Mouse (Mus musculus) spleen, adult 12 weeks (tissue): Measurements from ENCODE around the gene Itpkb.

ENCODE experiments used
- DNase-seq: peaks from one replicate; pipeline ENCODE4 v3.0.0; 2022; ENCODE audit warnings: low spot score

Gene Itpkb

DNA sequence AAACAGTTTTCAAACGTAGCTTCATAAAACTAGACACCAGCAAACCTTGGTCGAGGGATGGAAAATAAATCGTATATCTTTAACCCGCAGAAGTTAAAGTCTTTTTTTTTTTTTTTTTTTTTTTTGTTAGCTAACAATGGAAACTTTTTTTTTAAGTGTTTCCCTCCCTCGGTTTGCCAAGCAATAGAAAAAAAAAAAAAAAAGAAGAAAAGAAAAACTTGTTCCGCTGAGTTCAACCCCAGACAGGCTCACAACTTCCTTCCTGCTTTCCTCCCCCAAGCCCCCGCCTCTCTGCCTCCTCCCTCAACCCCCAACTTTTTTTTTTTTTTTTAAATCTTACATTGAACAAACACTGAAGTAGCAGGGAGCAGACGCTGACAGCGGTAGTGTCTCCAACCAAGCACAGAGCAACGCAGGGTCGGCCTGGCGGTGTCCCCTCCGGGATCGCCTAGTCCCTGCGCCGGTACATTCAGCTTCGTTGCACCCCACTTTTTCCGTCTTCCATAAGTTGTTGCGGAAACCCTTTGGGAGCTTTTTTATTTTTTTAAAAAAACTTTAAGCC, at the start of gene Itpkb:
Gene Itpkb (plus strand): TSS at position 341 of the 562 bp plus-strand sequence.
- peak; percentile 46 for DNase-seq

DNA sequence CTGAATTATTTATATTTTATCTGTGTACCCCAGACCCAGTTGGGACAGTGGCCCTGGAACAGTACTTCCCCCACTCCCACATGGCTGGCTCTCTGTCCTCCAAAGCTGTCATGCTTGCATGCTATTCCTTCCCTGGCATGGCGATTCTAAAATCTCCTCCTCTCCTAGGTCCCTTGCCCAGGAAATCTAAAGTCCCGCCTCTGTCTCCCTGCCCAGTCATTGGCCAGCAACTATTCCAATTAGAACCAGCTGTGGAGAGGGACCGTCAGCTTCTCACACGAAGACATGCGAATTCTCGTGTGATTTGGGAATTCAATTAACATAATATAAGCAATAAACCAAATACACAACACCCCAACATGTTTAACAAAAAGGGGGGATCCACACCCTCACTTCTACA, 47.7 kb upstream of the Itpkb start:
- DNase-seq, result no peak

DNA sequence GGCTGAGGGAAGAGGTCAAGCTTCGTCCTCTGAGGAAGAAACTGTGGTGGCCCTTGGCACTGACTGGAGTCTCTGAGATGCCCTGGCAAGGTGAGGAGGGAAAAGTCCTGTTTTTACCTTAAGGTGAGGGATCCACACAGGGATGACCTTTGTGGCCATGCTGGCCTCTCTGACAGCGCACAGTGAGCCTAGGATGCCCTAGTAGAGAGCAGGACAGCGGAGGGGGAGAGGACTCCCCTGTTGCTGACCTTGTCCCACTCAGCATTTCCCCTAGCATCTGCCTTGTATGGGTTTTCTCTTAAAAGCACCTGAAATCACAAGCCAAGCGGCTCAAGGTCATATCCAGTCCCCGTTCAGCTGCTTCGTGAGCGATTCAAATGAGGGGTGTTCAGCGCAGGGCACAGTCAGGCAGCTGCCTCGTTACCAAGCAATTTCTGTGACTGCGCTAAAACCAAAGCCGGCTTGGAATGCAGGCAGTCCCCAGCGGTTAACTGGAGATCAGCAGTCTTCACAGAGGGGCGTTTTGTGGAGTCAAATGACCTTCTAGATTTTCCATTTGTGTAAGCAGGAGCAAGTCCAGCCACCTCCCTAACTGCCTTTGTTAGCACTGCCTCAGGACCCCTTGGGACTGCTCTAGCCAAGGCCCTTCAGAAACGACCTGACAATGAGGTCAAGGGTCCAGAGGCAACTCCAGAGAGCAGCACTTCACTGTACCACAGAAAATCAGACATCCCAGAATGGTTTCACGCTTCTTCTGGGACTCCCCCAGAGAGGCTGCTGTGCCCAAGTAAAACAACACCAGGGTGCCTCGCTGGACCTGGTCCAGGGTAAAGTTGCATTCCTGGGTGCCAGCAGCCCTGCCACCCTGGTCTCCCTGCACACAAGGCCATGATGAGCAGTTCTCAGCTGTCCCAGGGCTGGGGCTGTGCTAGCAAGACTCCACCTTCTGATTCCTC, 46.2 kb upstream of the Itpkb start:
- no peak for DNase-seq

GRCm38 (mm10) chr1:180286081-180286831, 44.0 kb upstream of the Itpkb start:
- no peak for DNase-seq

- no peak for DNase-seq
These were observed 42.1 kb upstream of the Itpkb start for GRCm38 (mm10) chr1:180288227-180288626.

GRCm38 (mm10) chr1:180288872-180289468, 41.3 kb upstream of the Itpkb start:
- no peak for DNase-seq

DNA sequence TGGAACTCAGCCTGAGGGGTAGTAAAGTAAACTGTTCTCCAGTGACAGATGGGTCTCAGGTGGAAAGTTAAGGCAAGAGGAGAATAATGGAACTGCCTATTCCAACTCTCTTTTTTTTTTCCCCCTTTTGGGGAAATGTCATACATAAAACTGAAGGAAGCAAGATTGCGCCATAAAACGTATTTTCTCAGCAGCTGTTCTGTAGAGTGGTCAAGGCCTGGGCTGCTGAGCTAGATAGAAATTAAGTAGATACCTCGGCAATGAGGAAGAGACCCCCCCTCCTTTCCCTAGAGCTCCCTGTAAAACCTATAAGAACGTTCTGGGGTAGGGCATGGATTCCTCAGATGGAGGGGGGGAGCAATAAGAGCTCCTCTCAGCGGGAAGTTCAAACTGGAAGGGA, 40.5 kb upstream of the Itpkb start:
- DNase-seq, result no peak

GRCm38 (mm10) chr1:180290358-180290757, 39.9 kb upstream of the Itpkb start:
- DNase-seq, result no peak

DNA sequence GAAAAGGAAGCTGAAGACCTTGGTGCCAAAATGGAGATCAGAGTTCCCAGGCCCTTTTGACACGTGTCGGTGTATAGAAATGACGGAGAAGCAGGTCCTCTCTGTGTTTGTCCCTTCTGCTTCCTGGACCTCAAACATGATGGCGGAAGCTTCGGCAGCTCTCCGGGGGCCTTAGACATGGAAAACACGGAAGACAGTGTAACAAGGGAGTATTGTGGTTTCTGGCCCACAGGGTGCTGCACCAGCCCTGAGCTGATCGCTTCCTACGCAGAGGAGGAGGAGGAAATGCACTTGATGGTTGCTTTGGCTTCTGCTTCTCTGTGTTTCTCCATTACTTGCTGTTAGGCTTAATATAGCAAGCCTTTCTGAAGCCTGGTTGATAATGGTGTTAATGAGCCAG, 34.2 kb upstream of the Itpkb start:
- no peak for DNase-seq

DNA sequence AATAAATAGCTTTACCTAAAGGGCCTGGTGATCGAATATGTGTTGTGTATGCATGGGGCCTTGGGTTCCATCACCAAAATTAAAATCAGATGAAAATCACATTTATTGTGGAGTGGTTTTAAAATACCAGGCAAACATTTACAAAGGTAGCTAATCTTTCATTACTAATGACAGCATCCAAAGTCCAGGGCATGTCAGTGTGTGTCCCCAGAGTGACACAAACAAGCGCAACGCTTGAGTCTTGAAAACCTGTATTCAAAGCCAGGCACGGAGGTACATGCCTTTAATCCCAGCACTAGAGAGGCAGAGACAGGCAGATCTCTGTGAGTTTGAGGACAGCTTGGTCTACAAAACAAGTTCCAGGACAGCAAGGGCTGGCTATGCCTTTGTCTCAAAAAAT, 30.6 kb upstream of the Itpkb start:
- no peak for DNase-seq

- no peak for DNase-seq
These were observed 30.0 kb upstream of the Itpkb start for GRCm38 (mm10) chr1:180300292-180300691.

DNA sequence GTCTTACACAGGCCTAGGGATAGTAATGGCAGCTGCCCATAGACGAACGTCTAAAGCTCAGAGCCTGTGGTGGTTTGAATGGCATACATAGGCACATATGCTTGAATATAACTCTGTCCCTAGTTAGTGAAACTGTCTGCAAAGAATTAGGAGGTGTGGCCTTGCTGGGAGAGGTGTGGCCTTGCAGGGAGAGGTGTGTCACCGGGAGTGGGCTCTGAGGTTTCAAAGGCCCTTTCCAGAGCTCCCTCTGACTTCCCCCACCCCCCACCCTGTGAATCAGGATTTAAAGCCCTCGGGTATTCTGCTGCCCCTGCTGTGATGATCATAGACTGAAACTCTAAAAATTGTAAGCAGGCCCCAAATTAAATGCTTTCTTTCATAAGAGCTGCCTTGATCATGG, 29.3 kb upstream of the Itpkb start:
- no peak for DNase-seq

DNA sequence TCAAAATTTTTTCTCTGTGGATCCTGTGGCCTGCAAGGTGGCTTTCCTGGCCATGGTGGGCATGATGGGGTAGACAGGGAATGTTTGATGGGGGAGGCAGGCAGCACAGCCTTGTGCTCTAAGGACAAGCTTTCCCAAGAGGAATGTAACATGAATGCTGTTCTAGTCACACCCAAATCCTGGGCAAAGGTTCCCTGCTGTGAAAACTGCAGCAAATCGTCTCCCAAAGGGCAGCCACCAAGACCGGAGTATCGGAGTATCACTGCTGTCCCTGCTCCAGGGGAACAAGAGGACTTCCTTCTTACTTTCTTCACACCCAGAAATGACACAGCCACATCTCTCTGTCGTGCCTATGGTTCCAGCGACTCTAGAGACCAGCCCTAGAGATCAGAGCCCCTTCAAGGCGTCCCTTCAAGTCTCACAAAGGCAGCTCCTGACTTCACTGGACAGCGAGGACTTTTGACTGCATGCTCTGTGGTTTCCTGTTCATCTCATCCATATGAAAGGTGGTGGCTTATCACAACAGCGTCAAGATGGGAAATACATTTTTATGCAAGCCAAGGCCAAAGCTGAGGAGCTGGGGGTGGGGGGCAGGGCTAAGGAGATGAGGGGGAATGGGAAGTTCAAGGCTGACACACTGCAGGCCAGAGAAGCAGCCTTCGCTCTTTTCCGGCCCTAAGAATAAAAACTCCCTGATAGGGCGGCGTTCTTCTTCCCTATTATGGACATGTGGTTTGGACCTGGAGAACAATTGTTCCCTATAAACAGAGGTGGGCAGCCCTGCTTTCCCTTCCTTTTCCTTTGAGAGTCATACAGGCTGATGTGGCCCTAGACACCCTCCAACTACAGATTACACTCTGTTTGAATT, 27.8 kb upstream of the Itpkb start:
- no peak for DNase-seq

GRCm38 (mm10) chr1:180303600-180303999, 26.7 kb upstream of the Itpkb start:
- DNase-seq, result no peak

GRCm38 (mm10) chr1:180306889-180307288, 23.4 kb upstream of the Itpkb start:
- DNase-seq, result no peak

GRCm38 (mm10) chr1:180307661-180308060, 22.6 kb upstream of the Itpkb start:
- no peak for DNase-seq

GRCm38 (mm10) chr1:180308897-180309296, 21.4 kb upstream of the Itpkb start:
- no peak for DNase-seq

GRCm38 (mm10) chr1:180312286-180312685, 18.0 kb upstream of the Itpkb start:
- no peak for DNase-seq

GRCm38 (mm10) chr1:180312792-180313311, 17.4 kb upstream of the Itpkb start:
- DNase-seq, result no peak

DNA sequence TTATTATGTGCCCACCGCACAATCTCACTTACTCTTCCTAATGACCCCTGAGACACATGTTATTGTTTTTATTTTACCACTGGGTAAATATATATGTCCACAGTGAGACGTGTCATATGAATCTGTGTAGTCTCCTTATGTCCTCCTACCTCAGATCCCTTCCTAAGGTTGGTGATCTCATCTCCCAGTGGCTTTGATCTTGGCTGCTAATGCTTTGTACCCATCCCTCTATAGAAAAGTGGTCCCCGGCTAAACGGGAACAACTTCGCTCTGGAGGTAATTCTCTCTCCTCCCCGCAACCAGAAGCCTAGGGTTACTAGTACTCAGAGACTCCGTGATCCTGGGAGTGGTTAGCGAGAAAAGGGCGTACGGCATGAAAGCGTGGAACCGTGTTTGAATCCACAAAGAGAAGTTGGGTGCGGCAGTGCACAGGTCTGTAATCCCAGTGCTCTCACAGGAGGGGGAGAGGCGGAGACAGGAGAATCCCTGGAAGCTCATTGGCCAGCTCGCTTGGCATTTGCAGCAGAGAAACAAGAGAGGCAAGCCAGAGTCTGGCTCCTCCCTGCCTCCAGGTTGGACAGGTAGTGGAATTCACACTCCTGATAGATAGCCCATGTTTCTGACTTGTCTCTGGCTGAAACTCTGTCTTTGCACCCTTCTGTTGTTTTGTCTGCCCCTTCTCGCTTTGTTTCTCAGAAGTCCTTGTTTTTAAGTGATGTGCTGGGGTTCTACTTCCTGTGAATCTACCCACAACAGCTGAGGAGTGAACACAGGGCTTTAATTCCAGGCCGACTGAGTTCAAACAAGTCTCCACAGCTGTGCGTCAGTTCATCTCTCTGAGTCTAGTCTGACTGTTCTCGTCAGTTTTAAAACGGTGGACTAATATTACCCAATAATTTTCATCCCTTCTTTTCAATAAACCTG, 16.5 kb upstream of the Itpkb start:
- no peak for DNase-seq
